Mouse (Mus musculus) stomach, postnatal 0 days (tissue): ENCODE results near the gene Mat2a. TPM values are rescaled to one million over a fixed set of nuclear protein-coding genes. Genes with fewer than 3 reads are reported as not detected.

Experiments used
- ATAC-seq: fragments of 200-750 bp; cut with Nextera tagmentation; 2 replicates; pipeline ENCODE4 v1.8.0; 2017; ENCODE audit not compliant: low FRiP score, low TSS enrichment
- DNase-seq: peaks from one replicate; pipeline ENCODE4 v3.0.0-alpha.2; 2016; ENCODE audit warnings: low spot score
- H3K27ac ChIP-seq: fragments of 300-500 bp; sonication (generic); replicated peaks from 2 replicates; pipeline ENCODE4 v1.5.1; 2014; ENCODE audit warnings: mild to moderate bottlenecking, control low read depth
- H3K27me3 ChIP-seq: fragments of 300-500 bp; sonication (generic); 2 replicates; pipeline ENCODE4 v1.6.1; 2014; ENCODE audit warnings: low read length; ENCODE audit not compliant: control insufficient read depth, insufficient read depth
- H3K36me3 ChIP-seq: fragments of 300-500 bp; sonication (generic); 2 replicates; pipeline ENCODE4 v1.6.1; 2014; ENCODE audit warnings: low read length, mixed read lengths; ENCODE audit not compliant: control insufficient read depth, insufficient read depth
- H3K4me1 ChIP-seq: fragments of 300-500 bp; sonication (generic); replicated peaks from 2 replicates; pipeline ENCODE4 v1.6.1; 2014; ENCODE audit warnings: antibody characterized with exemption; ENCODE audit not compliant: control insufficient read depth, insufficient read depth
- H3K4me2 ChIP-seq: fragments of 300-500 bp; sonication (generic); replicated peaks from 2 replicates; pipeline ENCODE4 v1.6.1; 2014; ENCODE audit warnings: low read depth, mild to moderate bottlenecking, control low read depth, moderate library complexity
- H3K4me3 ChIP-seq: fragments of 300-500 bp; sonication (generic); 2 replicates; pipeline ENCODE4 v1.5.1; 2014; ENCODE audit warnings: low read depth, low read length, control low read depth
- H3K9ac ChIP-seq: fragments of 300-500 bp; sonication (generic); 2 replicates; pipeline ENCODE4 v1.6.1; 2014; ENCODE audit warnings: mild to moderate bottlenecking, low read length, control low read depth, mixed read lengths
- H3K9me3 ChIP-seq: fragments of 300-500 bp; sonication (generic); 2 replicates; pipeline ENCODE4 v1.6.1; 2016; ENCODE audit warnings: low read length; ENCODE audit not compliant: control insufficient read depth
- CTCF ChIP-seq: IDR thresholded peaks from 2 replicates; pipeline ENCODE4 v1.5.1; 2016; ENCODE audit warnings: antibody characterized with exemption, low read depth, mild to moderate bottlenecking, moderate library complexity
- EP300 ChIP-seq: optimal IDR thresholded peaks from 2 replicates; pipeline ENCODE3; 2016; ENCODE audit warnings: antibody characterized with exemption
- WGBS: fragments of 180-500 bp; shearing (Covaris S2); extraction: QIAGEN DNeasy Blood & Tissue Kit; methylation state at CpG from one replicate; pipeline ENCODE4 v1.1.7; 2014; 5-methylcytosine and 5-hydroxymethylcytosine counted together
- polyA plus RNA-seq: library from polyadenylated mRNA; unstranded; fragments of >200 nt; fragmentation: Nextera tagmentation; extraction: Ambion mirVana; gene quantifications from 2 replicates; pipeline ENCODE4 v1.2.1, GENCODE M21; 2015

Mat2a gene
- polyA plus RNA-seq, 1 experiment from 2014 or later: 143 TPM

DNA sequence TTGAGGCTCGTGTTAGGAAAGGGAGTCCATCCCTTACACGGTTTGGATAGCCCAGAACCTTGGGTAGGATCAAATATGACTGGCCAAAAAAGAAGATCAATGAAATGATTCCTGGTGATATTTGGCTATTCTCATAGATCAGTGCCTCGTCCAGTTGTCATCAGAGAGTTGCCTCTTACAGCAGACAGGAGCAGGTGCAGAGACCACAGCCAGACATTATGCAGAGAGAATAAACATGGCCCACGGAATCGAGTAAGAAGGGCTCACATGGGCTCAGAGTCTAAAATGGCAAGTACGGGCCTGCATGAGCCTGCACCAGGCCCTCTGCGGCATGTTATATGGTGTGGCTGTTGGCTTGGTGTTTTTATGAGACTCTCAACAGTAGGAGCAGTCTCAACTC, 34.0 kb downstream of the Mat2a start:
- no peaks in the 10 kb centered on the region for H3K27me3 ChIP-seq
- 80% methylated on average over 7 of the region's 7 CpGs for WGBS
- no peaks in the 10 kb centered on the region for H3K36me3 ChIP-seq
- ATAC-seq (no peak), DNase-seq (no peak)
- no peak overlapping the region; the same call in 1 of the 2 replicates for H3K27ac ChIP-seq
- H3K4me2 ChIP-seq: no peak overlapping the region
- H3K9ac ChIP-seq: no peak overlapping the region
- no peak overlapping the region for H3K4me3 ChIP-seq
- H3K9me3 ChIP-seq: no peaks in the 10 kb centered on the region
- no peak for TF ChIP-seq EP300
- TF ChIP-seq CTCF: no peak
- no peaks in the 10 kb centered on the region for H3K4me1 ChIP-seq

DNA sequence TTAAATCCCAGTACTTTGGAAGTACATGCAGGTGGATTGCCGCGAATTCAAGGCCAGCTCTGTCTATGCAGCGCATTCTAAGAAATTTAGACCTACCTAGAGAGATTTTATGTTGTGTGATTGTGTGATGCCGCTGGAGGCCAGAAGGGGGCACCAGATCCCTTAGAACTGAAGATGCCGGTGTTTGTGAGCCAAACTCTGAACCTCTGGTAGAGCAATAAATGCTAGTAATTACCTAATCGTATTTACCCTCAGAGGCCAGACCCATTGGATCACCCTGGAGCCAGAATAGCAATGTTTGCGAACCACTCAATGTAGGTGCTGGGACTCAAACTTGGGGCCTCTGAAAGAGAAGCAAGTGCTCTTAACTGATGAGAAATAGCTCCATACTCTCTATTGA, 37.5 kb downstream of the Mat2a start:
- no peak overlapping the region for H3K4me2 ChIP-seq
- H3K9ac ChIP-seq: no peak overlapping the region
- H3K4me1 ChIP-seq: no peaks in the 10 kb centered on the region
- no peak overlapping the region for H3K4me3 ChIP-seq
- H3K27me3 ChIP-seq: no peaks in the 10 kb centered on the region
- no peaks in the 10 kb centered on the region for H3K36me3 ChIP-seq
- WGBS: 22% methylated on average over 7 of the region's 7 CpGs
- TF ChIP-seq CTCF (peak; percentile 88), EP300 (no peak)
- H3K9me3 ChIP-seq: no peaks in the 10 kb centered on the region
- H3K27ac ChIP-seq: no peak overlapping the region
- peak; percentile 81 for DNase-seq
- peak; percentile 47; the same call in 1 of the 2 replicates for ATAC-seq

DNA sequence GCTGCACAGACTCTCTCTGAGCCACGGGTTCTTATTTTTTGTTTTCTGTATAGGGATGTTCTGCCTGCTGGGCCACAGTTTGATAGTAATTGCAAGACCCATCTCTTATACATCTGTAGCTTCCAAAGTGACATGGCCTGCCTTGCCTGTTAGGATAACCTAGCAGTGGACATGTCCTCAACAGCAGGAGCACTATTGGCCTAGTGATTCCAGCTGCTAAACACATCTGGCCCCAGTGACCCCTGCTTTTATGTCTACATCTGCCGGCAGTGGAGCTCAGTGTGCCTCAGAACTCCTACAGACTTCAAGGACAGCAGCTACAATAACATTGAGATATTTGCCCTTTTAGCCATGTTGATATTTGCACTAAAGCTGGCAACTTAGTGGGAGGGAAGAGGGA, 39.4 kb downstream of the Mat2a start:
- Histone ChIP-seq H3K27ac (no peak overlapping the region), H3K4me2 (no peak overlapping the region), H3K36me3 (no peaks in the 10 kb centered on the region), H3K9ac (no peak overlapping the region), H3K4me3 (no peak overlapping the region), H3K27me3 (no peaks in the 10 kb centered on the region), H3K9me3 (no peaks in the 10 kb centered on the region), H3K4me1 (no peaks in the 10 kb centered on the region)
- TF ChIP-seq CTCF (no peak), EP300 (no peak)
- ATAC-seq (no peak), DNase-seq (no peak)
- WGBS: 47% methylated on average over 2 of the region's 2 CpGs

DNA sequence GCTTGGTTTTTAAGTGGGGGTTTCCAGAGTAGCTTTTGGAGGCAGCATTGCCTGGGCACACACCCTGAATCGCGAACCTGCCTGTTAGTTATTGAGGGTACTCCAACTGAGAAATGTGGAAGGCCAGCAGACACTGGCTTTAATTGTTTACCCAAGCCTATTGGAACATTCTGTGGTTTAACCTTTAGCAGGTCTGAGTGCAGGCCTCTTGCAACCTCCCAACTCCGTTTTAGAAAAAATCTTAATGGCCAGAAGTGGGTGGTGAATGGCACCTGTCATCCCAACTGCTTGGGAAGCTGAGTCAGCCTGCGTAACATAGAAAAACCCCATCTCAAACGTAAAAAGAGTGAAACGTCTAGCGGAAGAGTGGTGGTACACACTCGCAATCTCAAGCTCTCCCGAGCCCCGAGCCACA, 42.5 kb downstream of the Mat2a start:
- no peak overlapping the region for H3K27ac ChIP-seq
- no peaks in the 10 kb centered on the region for H3K27me3 ChIP-seq
- H3K4me1 ChIP-seq: no peaks in the 10 kb centered on the region
- H3K9me3 ChIP-seq: no peaks in the 10 kb centered on the region
- 67% methylated on average over 10 of the region's 10 CpGs for WGBS
- no peaks in the 10 kb centered on the region for H3K36me3 ChIP-seq
- DNase-seq (no peak), ATAC-seq (no peak)
- H3K4me3 ChIP-seq: no peak overlapping the region
- H3K9ac ChIP-seq: no peak overlapping the region
- TF ChIP-seq CTCF (no peak), EP300 (no peak)
- H3K4me2 ChIP-seq: no peak overlapping the region

DNA sequence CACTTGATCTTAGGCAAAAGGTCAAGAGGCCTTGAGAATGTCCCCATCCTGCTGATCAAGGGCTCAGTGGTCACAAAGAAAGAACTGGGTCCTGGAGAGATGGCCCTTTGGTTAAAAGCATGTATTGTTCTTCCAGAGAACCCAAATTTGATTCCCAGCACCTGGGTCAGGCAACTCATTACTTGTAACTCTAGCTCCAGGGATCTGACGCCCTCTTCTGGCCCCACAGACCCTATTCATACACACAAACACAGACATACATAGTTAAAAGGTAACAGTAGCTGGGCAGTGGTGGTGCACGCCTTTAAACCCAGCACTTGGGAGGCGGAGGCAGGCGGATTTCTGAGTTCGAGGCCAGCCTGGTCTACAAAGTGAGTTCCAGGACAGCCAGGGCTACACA, 47.0 kb downstream of the Mat2a start:
- no peak overlapping the region for H3K9ac ChIP-seq
- DNase-seq: no peak
- no peaks in the 10 kb centered on the region for H3K36me3 ChIP-seq
- H3K27ac ChIP-seq: no peak overlapping the region
- ATAC-seq: no peak
- no peak overlapping the region for H3K4me3 ChIP-seq
- TF ChIP-seq CTCF: peak; percentile 16; the same call in 1 of the 2 replicates
- no peak for TF ChIP-seq EP300
- 92% methylated on average over 5 of the region's 5 CpGs for WGBS
- H3K9me3 ChIP-seq: no peaks in the 10 kb centered on the region
- H3K4me2 ChIP-seq: no peak overlapping the region
- H3K4me1 ChIP-seq: peaks cover 9% of the 10 kb centered on the region; the same call in 1 of the 2 replicates
- no peaks in the 10 kb centered on the region for H3K27me3 ChIP-seq

DNA sequence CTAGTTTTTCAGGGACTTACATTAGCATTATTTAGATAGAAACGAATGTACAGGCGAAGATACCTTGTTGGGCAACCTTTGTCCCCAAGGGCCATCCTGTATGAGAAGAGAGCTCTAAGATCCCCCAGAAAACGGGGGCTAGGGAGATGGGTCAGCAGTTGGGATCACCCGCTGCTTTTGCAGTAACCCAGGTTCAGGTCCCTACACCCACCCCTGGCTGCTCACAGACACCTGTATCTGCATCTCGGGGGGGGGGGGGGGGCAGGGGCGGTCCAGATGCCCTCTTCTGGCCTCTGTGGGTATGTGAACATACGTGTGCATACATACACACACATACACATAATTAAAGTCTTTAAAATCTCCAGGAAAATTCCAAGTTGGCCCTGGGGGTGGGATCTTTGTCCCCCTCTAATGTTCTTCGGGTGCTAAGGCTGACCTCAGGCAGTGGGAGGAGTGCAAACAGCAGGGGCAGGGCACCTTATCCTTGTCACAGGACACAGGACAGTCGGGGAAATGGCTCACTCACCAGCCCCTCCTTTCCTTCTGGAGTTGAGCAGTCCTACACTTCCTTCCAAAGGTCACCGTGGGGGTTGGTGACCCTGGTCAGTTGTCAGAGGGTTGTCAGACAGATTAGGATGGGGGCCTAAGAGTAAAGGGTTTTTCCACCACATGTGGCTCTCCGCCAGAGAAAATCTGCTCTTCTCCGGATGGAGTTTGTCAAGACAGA, 48.4 kb downstream of the Mat2a start:
- DNase-seq: peak; percentile 49

More for the DNA sequence above, 48.4 kb downstream of the Mat2a start:
- 0 out of 2 replicates have a peak, but pooled peaks cover 2% of the 10 kb centered on the region for H3K36me3 ChIP-seq
- H3K27me3 ChIP-seq: no peaks in the 10 kb centered on the region
- WGBS: 12% methylated on average over 12 of the region's 12 CpGs
- peak overlapping the region; percentile 99 for H3K27ac ChIP-seq
- H3K4me2 ChIP-seq: peak overlapping the region; percentile 69
- TF ChIP-seq EP300 (no peak), CTCF (no peak; the same call in none of the 2 replicates)
- H3K9me3 ChIP-seq: no peaks in the 10 kb centered on the region
- ATAC-seq: peak; percentile 54
- peak overlapping the region; percentile 63 for H3K4me3 ChIP-seq
- H3K4me1 ChIP-seq: peaks cover 9% of the 10 kb centered on the region; the same call in 1 of the 2 replicates
- H3K9ac ChIP-seq: peak overlapping the region; percentile 80
